Mouse (Mus musculus) telencephalon, adult 2 months (tissue): Measurements from ENCODE around the gene Gm10053.
"Not testable (repeated sequence)": the region's sequence is repeated elsewhere in the genome, so short reads cannot be mapped to it uniquely, and the experiment has no call there.

Experiments used
- DNase-seq: peaks from one replicate; pipeline ENCODE4 v3.0.0-alpha.2; 2011; ENCODE audit warnings: low read depth, low spot score

Gm10053 gene

GRCm38 (mm10) chr19:24875129-24875870 is at the start of gene Gm10053:
Gene Gm10053 (plus strand): TSS chr19:24875686.
- DNase-seq, result not testable (repeated sequence)

GRCm38 (mm10) chr19:24842080-24842479 is 33.4 kb upstream of the Gm10053 start:
- DNase-seq, result no peak

GRCm38 (mm10) chr19:24845007-24845546 is 30.4 kb upstream of the Gm10053 start:
- DNase-seq, result no peak

GRCm38 (mm10) chr19:24848345-24848744 is 27.1 kb upstream of the Gm10053 start:
- no peak for DNase-seq

GRCm38 (mm10) chr19:24848844-24849243 is 26.6 kb upstream of the Gm10053 start:
- DNase-seq, result no peak

- no peak for DNase-seq
These were observed 23.8 kb upstream of the Gm10053 start for GRCm38 (mm10) chr19:24851456-24852315.

- no peak for DNase-seq
These were observed 14.2 kb upstream of the Gm10053 start for GRCm38 (mm10) chr19:24861276-24861611.

- no peak for DNase-seq
These were observed 13.7 kb upstream of the Gm10053 start, which contains the start of gene Pgm5 for GRCm38 (mm10) chr19:24861612-24862451. Gene Pgm5 (minus strand): TSS chr19:24861855.

- no peak for DNase-seq
These were observed 10.1 kb upstream of the Gm10053 start for GRCm38 (mm10) chr19:24865436-24865835.

- DNase-seq, result peak; percentile 56
These were observed 4.3 kb upstream of the Gm10053 start for GRCm38 (mm10) chr19:24871037-24871635.

GRCm38 (mm10) chr19:24873873-24874272 is 1.6 kb upstream of the Gm10053 start:
- DNase-seq, result no peak

- DNase-seq, result no peak
These were observed 5.8 kb downstream of the Gm10053 start for GRCm38 (mm10) chr19:24881237-24881636.

GRCm38 (mm10) chr19:24885504-24885903 is 10.0 kb downstream of the Gm10053 start:
- DNase-seq, result peak; percentile 26

GRCm38 (mm10) chr19:24886888-24887287 is 11.4 kb downstream of the Gm10053 start:
- DNase-seq, result no peak

- no peak for DNase-seq
These were observed 21.1 kb downstream of the Gm10053 start for GRCm38 (mm10) chr19:24896536-24896935.

- no peak for DNase-seq
These were observed 21.8 kb downstream of the Gm10053 start for GRCm38 (mm10) chr19:24897006-24897895.

GRCm38 (mm10) chr19:24897896-24898736 is 22.6 kb downstream of the Gm10053 start:
- DNase-seq, result no peak

GRCm38 (mm10) chr19:24898737-24899577 is 23.5 kb downstream of the Gm10053 start:
- no peak for DNase-seq
